Mouse (Mus musculus) erythroblast, embryonic 14.5 days (primary cell): ENCODE data around the gene Acacb.

Experiments
- GATA1 ChIP-seq: IDR thresholded peaks from 2 replicates; pipeline ENCODE4 v1.6.1; 2012; ENCODE audit warnings: low read length, inconsistent platforms, mixed read lengths
- TAL1 ChIP-seq: IDR thresholded peaks from 3 replicates; pipeline ENCODE4 v1.6.1; 2012; ENCODE audit warnings: low read length, inconsistent platforms, mixed read lengths

DNA sequence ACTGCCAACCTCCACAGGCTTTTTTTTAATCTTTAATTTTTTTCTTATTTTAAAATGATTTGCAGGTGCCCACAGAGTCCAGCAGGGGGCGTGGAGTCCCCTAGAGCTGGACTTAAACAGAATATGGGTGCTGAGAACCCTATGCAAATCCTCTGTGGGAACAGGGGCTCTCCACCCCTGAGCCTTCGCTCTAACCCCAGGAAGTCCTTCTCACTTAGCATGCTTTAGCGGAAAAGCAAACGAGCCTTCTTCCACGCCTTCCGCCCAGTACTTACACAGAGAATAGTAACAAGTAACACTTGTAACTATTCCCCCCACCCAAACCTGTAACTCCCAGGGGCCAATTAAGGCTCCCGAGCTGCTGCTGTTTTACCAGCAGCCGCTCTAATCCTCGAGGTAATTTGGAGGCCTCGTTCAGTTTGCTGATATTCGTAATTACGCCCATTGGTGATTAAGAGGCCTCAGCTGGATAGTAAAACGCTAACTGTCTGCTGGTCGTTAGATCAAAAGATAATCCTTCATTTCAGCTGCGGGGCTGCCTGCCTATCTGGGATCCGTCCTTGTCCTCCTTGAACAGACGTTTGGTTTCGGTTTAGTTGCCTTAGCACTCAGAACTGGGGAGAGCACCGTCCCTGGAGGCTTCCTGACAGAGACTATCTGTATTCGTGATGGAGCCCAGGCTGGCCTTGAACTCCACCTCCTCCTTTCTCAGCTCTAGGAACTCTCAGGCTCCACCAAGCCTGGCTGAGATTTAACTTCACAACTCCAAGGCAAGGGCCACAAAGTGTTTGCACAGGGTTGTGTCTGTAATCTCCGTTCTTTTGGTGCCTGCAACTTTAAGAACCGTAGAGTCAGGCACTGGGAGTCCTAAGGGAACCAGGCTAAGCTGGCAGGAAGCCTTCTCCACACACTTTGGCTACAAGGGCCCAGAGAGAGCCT lies 150.6 kb downstream of the Acacb start:
- TF ChIP-seq TAL1 (no peak), GATA1 (no peak)
